Mouse (Mus musculus) cerebellum, adult 2 months (tissue): ENCODE data around the gene Kbtbd13. TPM values are rescaled to one million over a fixed set of nuclear protein-coding genes. Genes with fewer than 3 reads are reported as not detected.

ENCODE experiments used
- DNase-seq, 2 experiments: peaks; one replicate each; pipeline ENCODE4 v3.0.0; 2021
- H3K27ac ChIP-seq: fragments of 200-500 bp; 2 replicates; pipeline ENCODE4 v1.5.1; 2012; ENCODE audit warnings: low read length, control low read depth, inconsistent platforms; ENCODE audit not compliant: insufficient read depth
- H3K27me3 ChIP-seq: fragments of 200-500 bp; 2 replicates; pipeline ENCODE4 v1.6.1; 2012; ENCODE audit warnings: inconsistent platforms, mild to moderate bottlenecking, low read length, moderate library complexity; ENCODE audit not compliant: control insufficient read depth, insufficient read depth
- H3K4me1 ChIP-seq: fragments of 200-500 bp; 2 replicates; pipeline ENCODE4 v1.6.1; 2011; ENCODE audit warnings: low read length; ENCODE audit not compliant: control insufficient read depth, insufficient read depth
- H3K4me3 ChIP-seq: fragments of 200-500 bp; replicated peaks from 2 replicates; pipeline ENCODE3; 2011; ENCODE audit warnings: mild to moderate bottlenecking, low read depth, low read length, control low read depth; ENCODE audit not compliant: insufficient read depth
- CTCF ChIP-seq: fragments of 200-500 bp; IDR thresholded peaks from 2 replicates; pipeline ENCODE4 v1.5.1; 2011; ENCODE audit warnings: low read depth, mild to moderate bottlenecking, control low read depth, low read length, moderate library complexity, borderline replicate concordance; ENCODE audit not compliant: insufficient read depth
- POLR2A ChIP-seq: fragments of 200-500 bp; IDR thresholded peaks from 2 replicates; pipeline ENCODE4 v1.6.1; 2011; ENCODE audit warnings: low read length, control low read depth, borderline replicate concordance; ENCODE audit not compliant: insufficient read depth
- WGBS: fragments of 180-500 bp; shearing (Covaris S2); methylation state at CpG from one replicate; pipeline ENCODE4 v1.1.7; 2018; 5-methylcytosine and 5-hydroxymethylcytosine counted together
- polyA plus RNA-seq: library from polyadenylated mRNA; depleted of rRNA; stranded (reverse); fragments of >200 nt; gene quantifications from 2 replicates; pipeline ENCODE4 v1.2.3, GENCODE M21; 2012; rRNA removed

Kbtbd13 gene
- polyA plus RNA-seq, 1 experiment, result 0.11 TPM

DNA sequence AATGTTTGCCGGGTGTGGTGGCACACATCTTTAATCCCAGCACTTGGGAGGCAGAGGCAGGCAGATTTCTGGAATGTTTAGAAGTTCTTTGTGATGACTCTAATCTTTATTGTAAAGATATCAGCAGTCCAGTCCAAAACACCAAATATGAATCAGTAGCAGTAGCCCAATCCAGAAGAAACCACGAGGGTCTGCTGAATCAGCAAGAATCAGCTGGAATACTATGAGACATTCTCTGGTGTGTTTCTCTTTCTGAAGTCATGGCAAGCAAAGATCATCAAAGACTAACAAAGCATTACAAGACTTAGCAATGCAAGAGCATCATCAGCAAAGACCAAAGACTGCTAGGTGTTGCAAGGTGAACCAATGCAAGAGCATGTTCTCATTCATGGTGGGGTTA, 51.0 kb downstream of the Kbtbd13 start:
- H3K27ac ChIP-seq, result no peak overlapping the region
- no peak for DNase-seq
- no peaks in the 10 kb centered on the region for H3K4me1 ChIP-seq
- H3K27me3 ChIP-seq, result no peaks in the 10 kb centered on the region
- no peak for TF ChIP-seq POLR2A
- H3K4me3 ChIP-seq, result no peak overlapping the region
- 85% methylated on average over 2 of the region's 2 CpGs for WGBS

DNA sequence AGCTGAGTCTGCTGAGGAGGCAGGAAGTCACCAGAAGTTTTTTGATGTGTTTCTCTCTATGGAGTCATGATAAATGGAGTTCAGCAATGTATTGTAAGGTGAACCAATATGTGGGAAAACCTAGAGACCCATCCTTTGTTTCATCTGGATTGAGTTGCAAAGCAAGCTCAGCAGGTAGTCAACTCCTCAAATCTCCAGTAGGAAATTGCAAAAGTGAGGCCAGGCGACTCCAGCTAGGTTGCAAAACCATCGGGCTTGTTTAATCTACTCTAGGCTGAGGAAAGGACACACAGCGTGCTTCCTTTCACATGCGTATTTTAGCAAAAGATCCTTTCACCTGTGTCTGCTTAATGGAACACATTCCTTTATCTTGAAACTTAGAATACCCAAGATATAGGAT, 52.3 kb downstream of the Kbtbd13 start:
- TF ChIP-seq POLR2A (no peak), CTCF (no peak)
- Histone ChIP-seq H3K4me1 (no peaks in the 10 kb centered on the region), H3K27me3 (no peaks in the 10 kb centered on the region), H3K27ac (no peak overlapping the region), H3K4me3 (no peak overlapping the region)
- 81% methylated on average over 4 of the region's 4 CpGs for WGBS
- no peak for DNase-seq

Other genes with a start within 250 kb of the Kbtbd13 start
- 5.7 and 6.6 TPM in 2 replicates for gene Parp16, start 196.3 kb downstream of the Kbtbd13 start, polyA plus RNA-seq
- gene Cilp, start 126.5 kb downstream of the Kbtbd13 start, polyA plus RNA-seq, result 0.10 and 0.17 TPM in 2 replicates
- gene Clpx, start 97.4 kb downstream of the Kbtbd13 start, polyA plus RNA-seq, result 26.5 and 27.3 TPM in 2 replicates
- 19.8 and 20.1 TPM in 2 replicates for gene Pdcd7, start 45.5 kb downstream of the Kbtbd13 start, polyA plus RNA-seq
- 34.2 and 38.1 TPM in 2 replicates for gene Ubap1l, start 30.6 kb downstream of the Kbtbd13 start, polyA plus RNA-seq
- gene Rasl12, start 6.9 kb upstream of the Kbtbd13 start, polyA plus RNA-seq, result 6.3 and 7.4 TPM in 2 replicates
- not detected in 2 replicates for gene Slc51b, start 31.3 kb upstream of the Kbtbd13 start, polyA plus RNA-seq
- gene Mtfmt, start 44.1 kb upstream of the Kbtbd13 start, polyA plus RNA-seq, result 18.0 and 18.8 TPM in 2 replicates
- gene Spg21, start 69.3 kb upstream of the Kbtbd13 start, polyA plus RNA-seq, result 25.0 and 25.2 TPM in 2 replicates
- 0.79 and 1.1 TPM in 2 replicates for gene Ankdd1a, start 128.5 kb upstream of the Kbtbd13 start, polyA plus RNA-seq
- gene Plekho2, start 188.4 kb upstream of the Kbtbd13 start, polyA plus RNA-seq, result 27.3 and 28.5 TPM in 2 replicates
- gene Pif1, start 195.5 kb upstream of the Kbtbd13 start, polyA plus RNA-seq, result 0.11 and 0.14 TPM in 2 replicates
- 8.8 and 10.7 TPM in 2 replicates for gene Rbpms2, start 238.0 kb upstream of the Kbtbd13 start, polyA plus RNA-seq